Comparison of ENCODE assay signal across 12 mouse cellular contexts in genomic region chr13:72958616-72959518, GRCm38 (mm10).
DNase-seq lines count a peak whose midpoint lies in the region; ATAC-seq lines count a peak whose summit lies in the region.
"Had no signal": no experiment of that assay in that cellular context is flagged by ENCODE, and none has a peak within 500 bp of the region (broad histone marks: within the 10 kb centered on the region; RNA-seq: fewer than 3 reads in every experiment).

No protein-coding gene starts in this region.

- peak; percentile 22 to 43 for DNase-seq in layer of hippocampus, postnatal 10 days (ENCODE audit: low spot score in 2 of 2)
- DNase-seq in layer of hippocampus, adult 9-10 months (ENCODE audit: low spot score) = no peak
- DNase-seq in retina, embryonic 14.5 days (ENCODE audit: low spot score) = peak; percentile 21
- DNase-seq in testis, postnatal 14 days (ENCODE audit: low spot score) = no peak
- DNase-seq: gastrocnemius, postnatal 14 days; heart, postnatal 10 days had no signal

- no peak overlapping the region for H3K4me3 ChIP-seq in forebrain, embryonic 13.5 days
- H3K4me3 ChIP-seq in hindbrain, embryonic 16.5 days (ENCODE audit: low read length) = no peak overlapping the region
- H3K4me3 ChIP-seq: embryonic facial prominence, embryonic 15.5 days had no signal

- no peaks in the 10 kb centered on the region for H3K36me3 ChIP-seq in forebrain, embryonic 13.5 days (ENCODE audit: poor library complexity, severe bottlenecking)
- no peaks in the 10 kb centered on the region for H3K36me3 ChIP-seq in hindbrain, embryonic 16.5 days (ENCODE audit: control insufficient read depth, insufficient read depth, low read length)
- H3K36me3 ChIP-seq: embryonic facial prominence, embryonic 15.5 days had no signal

- no peak overlapping the region for H3K9ac ChIP-seq in forebrain, embryonic 13.5 days
- no peak overlapping the region for H3K9ac ChIP-seq in hindbrain, embryonic 16.5 days (ENCODE audit: low read depth, low read length)
- H3K9ac ChIP-seq: embryonic facial prominence, embryonic 15.5 days had no signal

- peaks cover 38% of the 10 kb centered on the region for H3K27me3 ChIP-seq in forebrain, embryonic 13.5 days
- no peaks in the 10 kb centered on the region; the same call in 1 of the 2 replicates for H3K27me3 ChIP-seq in hindbrain, embryonic 16.5 days (replicated peaks; ENCODE audit: control insufficient read depth, insufficient read depth, low read length)

- H3K4me1 ChIP-seq in forebrain, embryonic 13.5 days = peaks cover 12% of the 10 kb centered on the region
- H3K4me1 ChIP-seq in hindbrain, embryonic 16.5 days (ENCODE audit: control insufficient read depth, insufficient read depth, low read depth, low read length) = peaks cover 12% of the 10 kb centered on the region
- H3K4me1 ChIP-seq: embryonic facial prominence, embryonic 15.5 days had no signal

- ATAC-seq in forebrain, embryonic 13.5 days = peak; percentile 78
- peak; percentile 48; the same call in 1 of the 2 replicates for ATAC-seq in hindbrain, embryonic 16.5 days
- no peak for ATAC-seq in CD4-positive, CD25-positive, alpha-beta regulatory T cell, adult 4 months
- no peak for ATAC-seq in erythroid progenitor cell, adult 5-6 weeks (replicated peaks; ENCODE audit: low FRiP score, poor library complexity, severe bottlenecking)
- ATAC-seq: lung, postnatal 0 days had no signal

- H3K4me2 ChIP-seq in forebrain, embryonic 13.5 days = peak overlapping the region; percentile 33
- H3K4me2 ChIP-seq in hindbrain, embryonic 16.5 days (ENCODE audit: low read length) = no peak overlapping the region; the same call in 1 of the 2 replicates
- H3K4me2 ChIP-seq: embryonic facial prominence, embryonic 15.5 days had no signal

- 9% methylated on average over 15 of the region's 15 CpGs for WGBS in forebrain, embryonic 13.5 days
- 12% methylated on average over 15 of the region's 15 CpGs for WGBS in hindbrain, embryonic 16.5 days

- H3K9me3 ChIP-seq in forebrain, embryonic 13.5 days (replicated peaks) = no peaks in the 10 kb centered on the region
- H3K9me3 ChIP-seq in hindbrain, embryonic 16.5 days (ENCODE audit: control insufficient read depth, low read length) = no peaks in the 10 kb centered on the region
- H3K9me3 ChIP-seq: embryonic facial prominence, embryonic 15.5 days had no signal

- H3K27ac ChIP-seq in forebrain, embryonic 13.5 days = no peak overlapping the region
- no peak overlapping the region for H3K27ac ChIP-seq in hindbrain, embryonic 16.5 days (ENCODE audit: low read depth, low read length)
- H3K27ac ChIP-seq: embryonic facial prominence, embryonic 15.5 days had no signal

Comparison
In these comparisons a context has a peak if more than half of its experiments do, and no peak if none do; other contexts are left out.
1. DNase-seq: peak in layer of hippocampus, postnatal 10 days (2 of 2) and retina, embryonic 14.5 days (single experiment); none in layer of hippocampus, adult 9-10 months (single experiment) and testis, postnatal 14 days (single experiment).
2. ATAC-seq: peak in forebrain, embryonic 13.5 days (single experiment) and hindbrain, embryonic 16.5 days (single experiment); none in CD4-positive, CD25-positive, alpha-beta regulatory T cell, adult 4 months (single experiment) and erythroid progenitor cell, adult 5-6 weeks (single experiment).